Comparison of ENCODE assay signal across 9 mouse cellular contexts in genomic region chr1:62929477-62929876, GRCm38 (mm10).
DNase-seq lines count a peak whose midpoint lies in the region; ATAC-seq and TF ChIP-seq lines count a peak whose summit lies in the region.
"Had no signal": no experiment of that assay in that cellular context is flagged by ENCODE, and none has a peak within 500 bp of the region (broad histone marks: within the 10 kb centered on the region; RNA-seq: fewer than 3 reads in every experiment).

No protein-coding gene starts in this region.

- H3K4me3 ChIP-seq in liver, embryonic 12.5 days: no peak overlapping the region
- H3K4me3 ChIP-seq in kidney, adult 2 months (ENCODE audit: insufficient read depth, low read depth, low read length): no peak overlapping the region
- H3K4me3 ChIP-seq: embryonic facial prominence, embryonic 12.5 days had no signal

- H3K4me2 ChIP-seq in liver, embryonic 12.5 days: no peak overlapping the region
- H3K4me2 ChIP-seq: embryonic facial prominence, embryonic 12.5 days had no signal

- DNase-seq in liver: peak; percentile 69
- DNase-seq in c-Kit-positive CD71-positive TER-119-positive erythroid progenitor cells, embryonic 14.5 days (ENCODE audit: low spot score): peak; percentile 22
- DNase-seq in frontal cortex, postnatal 10 days (ENCODE audit: low spot score in 2 of 2): peak; percentile 33 to 76
- peak; percentile 82 for DNase-seq in kidney, adult 2 months
- peak; percentile 78 to 80 for DNase-seq in left cerebral cortex, postnatal 36 days (ENCODE audit: low spot score in 2 of 2)
- peak; percentile 30 for DNase-seq in ovary, adult 18-20 months (ENCODE audit: low spot score)
- peak; percentile 40 for DNase-seq in thymus, postnatal 0 days (ENCODE audit: low spot score)

- H3K36me3 ChIP-seq in liver, embryonic 12.5 days: no peaks in the 10 kb centered on the region
- no peaks in the 10 kb centered on the region for H3K36me3 ChIP-seq in kidney, adult 2 months (ENCODE audit: control insufficient read depth, insufficient read depth, low read length)
- H3K36me3 ChIP-seq: embryonic facial prominence, embryonic 12.5 days had no signal

- H3K4me1 ChIP-seq in liver, embryonic 12.5 days: no peaks in the 10 kb centered on the region
- H3K4me1 ChIP-seq in kidney, adult 2 months (ENCODE audit: control insufficient read depth, insufficient read depth, low read length): no peaks in the 10 kb centered on the region

- intact Hi-C loops in left cerebral cortex, postnatal 36 days (cut with DNase I): loop anchor here (5.0 kb wide), 2 partner anchors 142 to 222 kb away; no protein-coding TSS in a partner anchor

- no peak for ATAC-seq in liver, embryonic 12.5 days

- 5% methylated on average over 8 of the region's 8 CpGs for WGBS in liver, embryonic 12.5 days (ENCODE audit: insufficient replicate concordance)
- WGBS in kidney, adult 2 months: 8% methylated on average over 8 of the region's 8 CpGs

- no peaks in the 10 kb centered on the region for H3K27me3 ChIP-seq in liver, embryonic 12.5 days (replicated peaks)
- H3K27me3 ChIP-seq in kidney, adult 2 months (replicated peaks; ENCODE audit: control insufficient read depth, insufficient read depth, low read length): no peaks in the 10 kb centered on the region

- H3K9ac ChIP-seq in liver, embryonic 12.5 days: no peak overlapping the region
- H3K9ac ChIP-seq: embryonic facial prominence, embryonic 12.5 days had no signal

- H3K9me3 ChIP-seq in liver, embryonic 12.5 days (replicated peaks): no peaks in the 10 kb centered on the region
- H3K9me3 ChIP-seq: embryonic facial prominence, embryonic 12.5 days had no signal

- TF ChIP-seq CTCF in kidney, adult 2 months (conservative IDR thresholded peaks at IDR 0.05; ENCODE audit: insufficient read depth, insufficient read length, low read depth, low read length): peak; percentile 81

- H3K27ac ChIP-seq in liver, embryonic 12.5 days: no peak overlapping the region
- H3K27ac ChIP-seq in kidney, adult 2 months (ENCODE audit: insufficient read depth, low read depth, low read length): no peak overlapping the region
- H3K27ac ChIP-seq: embryonic facial prominence, embryonic 12.5 days had no signal

- no peak for TF ChIP-seq POLR2A in kidney, adult 2 months (IDR thresholded peaks at IDR 0.05; ENCODE audit: low read depth, low read length)

Comparison
In these comparisons a context has a peak if more than half of its experiments do, and no peak if none do; other contexts are left out.
1. DNase-seq: peak in every context shown above with its lines; median percentile 82 in kidney, adult 2 months; 79 in left cerebral cortex, postnatal 36 days; 69 in liver; 54 in frontal cortex, postnatal 10 days; 40 in thymus, postnatal 0 days; 30 in ovary, adult 18-20 months; 22 in c-Kit-positive CD71-positive TER-119-positive erythroid progenitor cells, embryonic 14.5 days.